Mouse (Mus musculus): Measurements from ENCODE around the gene Kdelr3. TPM values are rescaled to one million over a fixed set of nuclear protein-coding genes. Genes with fewer than 3 reads are reported as not detected.
A peak's percentile ranks its signal among the peaks of the same experiment; 100 is the strongest.

Kdelr3 gene
- polyA plus RNA-seq, 1 experiment from 2014 or later = 133 TPM

DNA sequence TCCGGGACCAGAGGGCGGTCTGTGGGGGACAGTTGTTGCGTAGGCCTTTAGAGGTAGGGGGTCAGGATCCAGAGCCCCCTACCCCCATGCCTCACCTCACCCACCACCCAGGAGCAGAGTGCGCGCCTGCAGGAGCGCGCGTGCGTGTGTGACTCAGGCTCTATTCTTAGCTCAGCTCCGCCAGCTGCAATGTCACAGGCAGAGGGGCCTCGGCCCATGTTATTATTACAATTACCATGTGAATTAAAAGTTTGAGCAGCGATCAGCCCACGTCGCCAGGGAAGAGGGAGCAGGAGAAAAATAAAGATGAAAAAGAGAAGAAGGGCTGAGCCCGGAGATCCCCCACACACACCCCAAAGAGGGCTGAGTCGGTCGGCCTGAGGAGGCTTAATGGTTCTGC is 16.1 kb upstream of the Kdelr3 start:
- H3K9ac ChIP-seq = no peak overlapping the region
- no peak for ATAC-seq (ENCODE audit: low FRiP score, low read depth)
- H3K27me3 ChIP-seq = peaks cover 80% of the 10 kb centered on the region
- H3K4me1 ChIP-seq = peaks cover 8% of the 10 kb centered on the region; the same call in 1 of the 2 replicates
- H3K4me2 ChIP-seq (replicated peaks) = no peak overlapping the region
- H3K9me3 ChIP-seq = no peaks in the 10 kb centered on the region
- H3K36me3 ChIP-seq = no peaks in the 10 kb centered on the region
- WGBS = 82% methylated on average over 17 of the region's 17 CpGs
- no peak overlapping the region for H3K4me3 ChIP-seq
- H3K27ac ChIP-seq = no peak overlapping the region

DNA sequence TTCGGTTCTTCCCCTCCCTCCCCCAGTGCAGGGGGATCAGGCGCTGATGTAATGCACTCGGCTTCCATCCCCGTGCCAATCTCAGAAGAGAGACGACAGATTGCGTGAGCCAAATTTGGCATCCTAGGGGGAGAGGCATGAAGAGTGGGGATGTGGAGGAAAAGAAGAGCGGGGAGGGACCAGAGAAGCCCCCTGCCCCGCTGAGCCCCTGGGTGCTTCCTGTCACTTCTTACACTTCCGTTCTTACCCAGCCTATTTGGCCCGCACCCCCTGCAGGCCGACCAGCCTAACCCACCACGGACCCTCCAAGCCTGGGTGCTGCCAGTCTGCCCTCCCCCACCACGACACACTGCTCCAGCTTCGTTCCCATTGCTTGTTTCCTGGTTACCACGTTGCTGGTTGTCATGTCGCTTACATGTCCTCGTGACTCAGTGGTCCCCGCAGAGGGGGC is 13.3 kb upstream of the Kdelr3 start:
- no peak overlapping the region for H3K4me2 ChIP-seq (replicated peaks)
- no peaks in the 10 kb centered on the region for H3K9me3 ChIP-seq
- H3K9ac ChIP-seq = no peak overlapping the region
- peaks cover 98% of the 10 kb centered on the region for H3K27me3 ChIP-seq
- H3K36me3 ChIP-seq = no peaks in the 10 kb centered on the region
- no peak overlapping the region for H3K4me3 ChIP-seq
- H3K27ac ChIP-seq = no peak overlapping the region
- peaks cover 18% of the 10 kb centered on the region for H3K4me1 ChIP-seq
- 16% methylated on average over 18 of the region's 18 CpGs for WGBS
- no peak for ATAC-seq (ENCODE audit: low FRiP score, low read depth)

DNA sequence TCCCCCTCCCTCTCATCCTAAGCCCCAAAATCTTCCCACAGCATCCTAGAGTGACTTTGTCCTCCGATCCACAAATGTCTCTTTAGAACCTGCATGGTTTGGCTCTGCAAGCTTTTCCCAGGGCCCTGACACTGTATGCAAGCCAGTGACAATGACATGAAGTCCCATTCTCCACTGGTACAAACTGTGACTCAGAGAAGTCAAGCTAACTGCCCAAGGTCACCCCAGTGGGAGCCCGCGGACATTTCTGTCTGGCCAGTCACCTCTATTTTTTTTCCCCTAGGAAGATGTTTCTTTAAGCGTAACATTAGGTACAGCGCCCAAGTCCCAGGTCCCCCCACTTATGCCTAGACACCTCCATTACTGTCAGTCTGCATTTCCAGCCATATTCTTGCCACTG is 12.8 kb upstream of the Kdelr3 start:
- peaks cover 98% of the 10 kb centered on the region for H3K27me3 ChIP-seq
- H3K4me3 ChIP-seq = no peak overlapping the region
- H3K4me2 ChIP-seq (replicated peaks) = no peak overlapping the region
- H3K9ac ChIP-seq = no peak overlapping the region
- no peak overlapping the region for H3K27ac ChIP-seq
- 68% methylated on average over 5 of the region's 5 CpGs for WGBS
- ATAC-seq (ENCODE audit: low FRiP score, low read depth) = no peak
- H3K9me3 ChIP-seq = no peaks in the 10 kb centered on the region
- peaks cover 18% of the 10 kb centered on the region for H3K4me1 ChIP-seq
- H3K36me3 ChIP-seq = no peaks in the 10 kb centered on the region

DNA sequence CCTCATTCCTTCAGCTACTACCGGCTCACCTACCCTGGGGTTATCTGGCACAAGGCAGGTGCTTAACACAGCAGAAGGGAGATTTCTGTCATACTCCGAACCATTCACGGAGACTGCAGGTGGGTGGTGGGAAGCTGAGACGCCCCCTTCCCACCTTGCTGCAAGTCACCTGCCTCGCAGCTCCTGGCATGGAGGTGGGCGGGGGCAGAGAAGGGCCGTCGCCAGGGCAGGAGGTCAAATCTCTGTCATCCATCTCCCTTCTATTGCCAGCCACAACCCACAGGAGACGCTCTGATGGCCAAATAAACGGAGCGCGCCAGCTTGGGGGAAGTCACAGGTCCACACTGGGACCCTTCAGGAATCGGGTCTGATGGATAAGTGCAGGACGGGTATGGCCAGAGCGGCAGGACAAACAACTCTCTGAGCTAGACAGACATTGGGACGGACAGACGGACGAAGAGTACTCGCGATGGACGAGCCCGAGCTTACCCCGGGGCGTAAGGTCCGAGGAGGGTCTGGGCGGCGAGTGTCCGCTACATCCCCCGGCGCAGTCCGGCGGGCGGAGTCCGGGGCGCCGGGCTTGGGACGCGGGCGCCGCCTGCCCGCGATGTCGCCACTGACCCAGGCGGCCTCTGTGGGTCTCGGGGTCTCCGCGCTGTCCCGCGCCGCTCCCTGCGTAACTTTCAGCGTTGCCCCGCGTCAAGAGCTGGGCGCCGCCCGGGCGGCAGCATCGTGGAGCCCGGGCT is 11.3 kb upstream of the Kdelr3 start, which contains the start of gene Kcnj4:
TSS of gene Kcnj4 (minus strand) at position 535 of the 746 bp plus-strand sequence.
- Histone ChIP-seq H3K4me1 (peaks cover 18% of the 10 kb centered on the region), H3K27ac (no peak within 1 kb of the TSS), H3K9ac (peak within 1 kb of the TSS; percentile 69), H3K36me3 (no peaks in the 10 kb centered on the region), H3K9me3 (no peaks in the 10 kb centered on the region), H3K27me3 (peaks cover 99% of the 10 kb centered on the region), H3K4me3 (peak within 1 kb of the TSS; percentile 60), H3K4me2 (replicated peaks) (peak within 1 kb of the TSS; percentile 100)
- under 1% methylated on average over 60 of the region's 60 CpGs for WGBS
- no peak for ATAC-seq (ENCODE audit: low FRiP score, low read depth)

DNA sequence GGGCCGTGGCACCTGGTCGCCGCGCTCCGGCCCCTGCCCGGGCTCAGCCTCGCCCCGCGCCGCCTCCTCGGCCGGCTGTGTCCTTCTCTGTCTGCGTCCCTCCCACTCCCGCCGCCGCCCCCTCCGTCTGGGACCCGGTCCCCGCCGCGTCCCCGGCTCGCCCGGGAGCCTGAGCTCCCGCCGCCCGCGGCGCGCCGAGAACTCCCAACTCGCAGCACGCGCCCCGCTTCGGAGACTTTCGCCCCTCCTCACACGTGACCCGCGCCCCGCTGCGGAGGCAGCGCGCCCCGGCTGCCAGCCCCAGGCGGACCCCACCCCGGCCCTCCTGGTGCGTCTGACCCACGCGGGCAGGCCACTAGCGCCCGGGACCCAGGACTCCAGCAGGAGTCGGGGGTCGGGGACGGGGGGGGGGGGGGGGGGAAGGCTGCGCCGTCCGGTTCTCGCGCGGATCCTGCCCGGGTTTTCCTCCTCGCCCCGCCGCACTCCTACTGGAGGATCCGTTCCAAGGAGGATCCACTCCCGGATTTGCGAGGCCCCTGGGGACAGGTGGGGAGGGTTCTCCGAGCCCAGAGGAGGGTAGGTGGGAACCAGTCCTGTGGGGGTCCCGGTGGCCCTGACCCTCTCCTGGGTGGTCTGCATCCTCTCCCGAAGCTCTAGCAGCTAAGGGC is 10.5 kb upstream of the Kdelr3 start:
- Histone ChIP-seq H3K4me3 (peak overlapping the region; percentile 60), H3K9me3 (no peaks in the 10 kb centered on the region), H3K27me3 (peaks cover 99% of the 10 kb centered on the region), H3K9ac (peak overlapping the region; percentile 69), H3K4me1 (peaks cover 18% of the 10 kb centered on the region), H3K36me3 (no peaks in the 10 kb centered on the region), H3K27ac (no peak overlapping the region), H3K4me2 (replicated peaks) (peak overlapping the region; percentile 100)
- peak; percentile 41 for ATAC-seq (ENCODE audit: low FRiP score, low read depth)
- WGBS = under 1% methylated on average over 36 of the region's 71 CpGs

DNA sequence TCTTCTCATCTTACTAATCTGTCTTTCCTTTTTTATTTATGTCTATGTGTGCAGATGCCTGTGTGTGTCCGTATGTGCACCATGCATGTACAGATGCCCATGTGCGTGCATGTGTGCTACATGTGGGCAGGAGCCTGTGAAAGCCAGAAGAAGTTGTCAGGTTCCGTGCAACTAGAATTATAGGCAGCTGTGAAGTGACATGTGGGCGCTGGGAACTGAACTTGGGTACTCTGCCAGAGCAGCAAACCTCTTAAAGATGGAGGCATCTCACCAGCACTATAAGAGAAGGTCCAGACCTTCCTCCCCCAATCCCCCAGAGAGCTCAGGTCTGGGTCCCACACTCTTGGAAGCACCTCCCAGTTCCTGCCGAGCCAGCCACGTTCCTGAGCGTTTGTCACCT is 9.8 kb upstream of the Kdelr3 start:
- Histone ChIP-seq H3K36me3 (no peaks in the 10 kb centered on the region), H3K9ac (no peak overlapping the region), H3K4me3 (peak overlapping the region; percentile 60; the same call in 1 of the 2 replicates), H3K4me2 (replicated peaks) (peak overlapping the region; percentile 100; the same call in 1 of the 2 replicates), H3K27ac (no peak overlapping the region), H3K9me3 (no peaks in the 10 kb centered on the region), H3K4me1 (peaks cover 22% of the 10 kb centered on the region), H3K27me3 (peaks cover 99% of the 10 kb centered on the region)
- 32% methylated on average over 7 of the region's 7 CpGs for WGBS
- ATAC-seq (ENCODE audit: low FRiP score, low read depth) = no peak

DNA sequence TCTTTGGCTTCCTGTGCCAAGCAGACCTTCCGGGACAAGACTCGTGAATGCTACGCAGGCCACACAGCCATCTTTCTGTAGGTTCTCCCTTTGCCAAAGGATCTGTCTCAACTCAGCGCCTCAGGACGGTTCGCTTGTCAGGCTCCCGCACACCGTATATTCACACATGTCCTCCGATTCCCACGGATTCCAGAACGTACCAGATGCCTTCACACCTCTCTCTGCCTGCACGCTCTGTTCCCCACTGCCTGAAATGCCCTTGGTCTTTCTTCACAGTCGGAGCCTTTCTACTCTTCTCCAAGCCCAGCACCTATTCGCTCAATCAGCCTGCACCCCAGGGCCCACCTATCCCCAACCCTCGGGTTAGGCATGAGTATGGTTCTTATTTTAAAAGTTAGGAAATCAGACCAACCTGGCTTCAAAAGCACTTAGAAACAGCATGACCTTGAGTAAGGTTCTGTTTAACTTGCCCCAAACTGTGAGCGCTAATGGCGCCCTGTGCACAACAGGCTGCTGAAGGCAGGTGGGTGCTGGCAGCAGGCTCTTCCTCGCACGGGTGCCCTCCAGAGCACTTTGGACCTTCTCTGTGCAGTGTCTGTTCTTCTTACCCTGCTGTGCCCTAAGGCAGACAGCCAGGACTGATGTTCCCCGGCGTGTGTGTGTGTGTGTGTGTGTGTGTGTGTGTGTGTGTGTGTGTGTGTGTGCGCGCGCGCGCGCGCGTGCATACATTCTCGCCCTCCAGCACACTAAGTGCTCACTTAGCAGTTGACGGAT is 9.0 kb upstream of the Kdelr3 start:
- H3K27ac ChIP-seq = no peak overlapping the region
- no peak overlapping the region for H3K9ac ChIP-seq
- no peak overlapping the region for H3K4me3 ChIP-seq
- H3K4me1 ChIP-seq = peaks cover 28% of the 10 kb centered on the region
- 46% methylated on average over 31 of the region's 31 CpGs for WGBS
- no peak overlapping the region for H3K4me2 ChIP-seq (replicated peaks)
- H3K36me3 ChIP-seq = no peaks in the 10 kb centered on the region
- H3K9me3 ChIP-seq = no peaks in the 10 kb centered on the region
- peaks cover 91% of the 10 kb centered on the region for H3K27me3 ChIP-seq
- no peak for ATAC-seq (ENCODE audit: low FRiP score, low read depth)

DNA sequence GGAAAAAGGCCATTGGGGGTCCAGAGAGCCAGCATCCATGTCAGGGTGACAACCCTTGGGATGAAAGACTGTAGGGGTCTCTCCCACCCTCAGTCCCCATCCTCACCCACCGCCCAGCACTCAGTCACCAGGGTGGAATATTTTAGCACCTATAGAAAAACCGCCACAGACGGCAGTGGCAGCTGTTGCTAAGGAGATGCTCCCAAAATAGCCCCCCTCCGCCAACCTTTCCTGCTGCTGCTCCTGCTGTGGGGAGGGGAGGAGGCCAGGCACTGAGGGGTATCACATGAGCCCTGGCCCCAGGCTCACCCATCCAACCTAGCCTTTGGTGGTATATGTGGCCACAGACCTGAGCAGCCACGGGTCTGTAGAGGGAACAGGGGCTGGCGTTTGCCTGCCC is 6.2 kb upstream of the Kdelr3 start:
- H3K27me3 ChIP-seq = peaks cover 90% of the 10 kb centered on the region
- no peak overlapping the region for H3K27ac ChIP-seq
- H3K4me1 ChIP-seq = peaks cover 36% of the 10 kb centered on the region
- WGBS = 36% methylated on average over 6 of the region's 6 CpGs
- no peak for ATAC-seq (ENCODE audit: low FRiP score, low read depth)
- no peaks in the 10 kb centered on the region for H3K9me3 ChIP-seq
- no peak overlapping the region for H3K4me2 ChIP-seq (replicated peaks)
- no peak overlapping the region for H3K9ac ChIP-seq
- no peak overlapping the region for H3K4me3 ChIP-seq
- no peaks in the 10 kb centered on the region for H3K36me3 ChIP-seq

DNA sequence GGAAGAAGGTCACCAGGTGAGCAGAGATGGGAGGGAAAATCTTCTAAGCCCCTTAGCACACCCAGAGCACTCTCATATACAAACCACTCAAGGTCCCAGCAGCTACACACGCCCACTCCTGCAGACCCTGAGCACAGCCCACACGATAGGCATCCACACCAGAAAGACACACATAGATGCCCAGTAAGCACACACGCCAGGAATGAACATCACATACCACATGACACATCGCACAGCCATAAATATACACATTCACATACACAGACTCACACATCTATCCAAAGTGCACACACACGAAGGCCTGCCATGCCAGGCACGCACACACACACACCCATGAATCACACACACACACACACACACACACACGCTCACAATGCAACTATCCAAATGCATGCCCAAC is 5.8 kb upstream of the Kdelr3 start:
- ATAC-seq (ENCODE audit: low FRiP score, low read depth) = no peak
- H3K4me1 ChIP-seq = peaks cover 31% of the 10 kb centered on the region

DNA sequence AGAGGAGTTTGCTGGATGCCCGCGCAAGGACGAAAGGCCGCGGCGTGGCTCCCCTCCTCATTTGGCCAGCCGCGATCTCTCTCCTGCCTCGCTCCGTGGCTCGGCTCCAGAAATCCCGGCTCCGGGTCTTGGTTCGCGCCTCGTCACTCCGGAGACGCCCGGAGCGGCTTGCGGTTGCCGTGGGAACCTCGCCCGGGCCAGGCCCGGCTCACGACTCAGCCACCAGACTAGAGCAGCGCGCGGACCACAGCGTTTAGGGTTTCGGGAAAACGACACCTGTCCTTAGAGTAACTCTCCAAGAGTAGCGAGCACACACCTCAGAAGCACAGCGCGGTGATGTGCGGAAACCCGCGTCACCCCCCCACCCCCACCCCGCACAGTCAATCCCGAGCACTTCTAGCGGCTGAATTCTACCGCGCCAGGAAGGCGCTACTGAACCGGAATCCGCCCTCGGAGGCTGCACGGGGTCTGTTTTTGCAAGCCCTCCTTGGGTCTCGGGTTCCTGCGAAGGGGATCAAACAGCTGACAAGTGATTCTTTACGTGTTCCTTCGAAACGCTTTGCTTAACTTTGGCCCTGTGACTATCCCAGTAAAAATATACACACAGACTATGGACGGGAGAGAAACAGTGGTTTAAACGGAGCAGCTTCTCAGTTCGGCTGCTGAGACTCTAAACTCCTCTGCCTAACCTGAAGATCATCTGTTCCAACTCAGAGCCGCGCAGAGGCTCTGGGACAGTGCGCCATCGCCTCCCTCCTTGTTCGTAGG is 4.5 kb upstream of the Kdelr3 start:
- H3K9ac ChIP-seq = peak overlapping the region; percentile 50; the same call in 1 of the 2 replicates
- no peak overlapping the region for H3K27ac ChIP-seq
- H3K4me3 ChIP-seq = peak overlapping the region; percentile 40
- no peaks in the 10 kb centered on the region for H3K36me3 ChIP-seq
- no peaks in the 10 kb centered on the region for H3K9me3 ChIP-seq
- peak overlapping the region; percentile 73 for H3K4me2 ChIP-seq (replicated peaks)
- H3K4me1 ChIP-seq = peaks cover 25% of the 10 kb centered on the region
- under 1% methylated on average over 61 of the region's 61 CpGs for WGBS
- ATAC-seq (ENCODE audit: low FRiP score, low read depth) = peak; percentile 74
- peaks cover 83% of the 10 kb centered on the region for H3K27me3 ChIP-seq

More for the DNA sequence above, 5.8 kb upstream of the Kdelr3 start:
- no peak overlapping the region for H3K27ac ChIP-seq
- H3K9ac ChIP-seq = no peak overlapping the region
- no peak overlapping the region for H3K4me3 ChIP-seq
- no peaks in the 10 kb centered on the region for H3K36me3 ChIP-seq
- H3K4me2 ChIP-seq (replicated peaks) = no peak overlapping the region
- 76% methylated on average over 7 of the region's 7 CpGs for WGBS
- H3K9me3 ChIP-seq = no peaks in the 10 kb centered on the region
- H3K27me3 ChIP-seq = peaks cover 90% of the 10 kb centered on the region

DNA sequence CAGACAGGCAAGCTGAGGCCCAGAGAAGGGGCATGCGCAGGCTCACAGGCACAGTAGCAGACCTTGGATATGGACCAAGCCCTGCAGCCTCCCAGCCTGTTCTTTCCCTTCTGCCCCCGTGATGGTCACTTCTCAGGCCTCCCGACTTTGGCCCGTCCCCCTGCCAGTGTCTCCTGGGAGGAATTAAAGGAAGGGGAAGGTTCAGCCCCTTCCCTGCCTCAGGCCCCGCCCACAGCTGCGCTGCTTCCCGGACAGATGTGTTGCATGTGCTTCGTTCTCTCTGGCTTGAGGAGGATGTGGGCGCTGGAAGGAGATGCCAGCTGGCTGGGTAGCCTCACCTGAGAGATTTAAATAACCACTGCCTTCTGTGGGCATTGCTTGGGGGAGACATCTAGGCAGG is 2.3 kb upstream of the Kdelr3 start:
- H3K4me1 ChIP-seq = peaks cover 46% of the 10 kb centered on the region
- H3K4me3 ChIP-seq = no peak overlapping the region
- no peaks in the 10 kb centered on the region for H3K9me3 ChIP-seq
- ATAC-seq (ENCODE audit: low FRiP score, low read depth) = no peak
- H3K27me3 ChIP-seq = peaks cover 76% of the 10 kb centered on the region
- WGBS = 5% methylated on average over 9 of the region's 9 CpGs
- H3K4me2 ChIP-seq (replicated peaks) = no peak overlapping the region
- H3K36me3 ChIP-seq = no peaks in the 10 kb centered on the region
- no peak overlapping the region for H3K27ac ChIP-seq
- H3K9ac ChIP-seq = 0 out of 2 replicates have a peak overlapping the region, but pooled peaks have one; percentile 32
